Mouse (Mus musculus): ENCODE measurements around the gene Pdzk1.

Gene Pdzk1

DNA sequence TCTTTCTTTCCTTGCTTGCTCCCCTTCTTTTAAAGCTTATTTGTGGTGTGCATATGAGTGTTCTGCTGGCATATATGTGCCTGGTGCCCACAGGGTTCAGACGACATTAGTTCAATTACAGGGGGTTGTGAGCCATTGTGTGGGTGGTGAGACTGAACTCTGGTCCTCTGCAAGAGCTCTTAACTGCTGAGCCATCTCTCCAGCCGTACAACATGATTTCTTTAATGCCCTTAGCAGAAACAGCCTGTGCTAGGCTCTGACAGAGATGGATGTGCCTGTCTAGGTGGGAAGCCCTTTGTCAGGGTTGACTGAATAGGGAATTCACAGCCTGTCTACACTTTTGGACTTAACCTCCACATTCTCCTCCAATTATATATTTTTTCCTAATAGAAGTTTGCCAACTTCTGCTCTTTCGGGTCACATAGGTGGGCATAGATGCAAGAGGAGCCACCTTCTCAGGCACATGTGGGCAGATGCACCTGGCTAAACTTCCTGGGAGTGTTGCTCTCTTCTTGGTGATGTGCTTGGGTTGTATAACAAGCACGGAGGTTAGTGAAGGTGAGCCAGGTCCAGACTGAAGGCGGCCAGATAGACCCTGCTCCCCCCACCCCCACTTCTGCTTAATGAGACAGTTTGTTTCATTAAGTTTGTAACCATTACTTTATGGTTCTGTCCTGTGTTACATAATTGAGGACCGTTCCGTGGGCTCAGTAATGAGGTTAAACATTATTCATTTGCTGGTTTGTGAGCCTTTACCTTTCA lies 5.7 kb downstream of the Pdzk1 start:
- DNase-seq (ENCODE audit: low read depth, low spot score): no peak

GRCm38 (mm10) chr3:96836414-96836813 lies 7.3 kb downstream of the Pdzk1 start:
- no peak for DNase-seq (ENCODE audit: low read depth, low spot score)

DNA sequence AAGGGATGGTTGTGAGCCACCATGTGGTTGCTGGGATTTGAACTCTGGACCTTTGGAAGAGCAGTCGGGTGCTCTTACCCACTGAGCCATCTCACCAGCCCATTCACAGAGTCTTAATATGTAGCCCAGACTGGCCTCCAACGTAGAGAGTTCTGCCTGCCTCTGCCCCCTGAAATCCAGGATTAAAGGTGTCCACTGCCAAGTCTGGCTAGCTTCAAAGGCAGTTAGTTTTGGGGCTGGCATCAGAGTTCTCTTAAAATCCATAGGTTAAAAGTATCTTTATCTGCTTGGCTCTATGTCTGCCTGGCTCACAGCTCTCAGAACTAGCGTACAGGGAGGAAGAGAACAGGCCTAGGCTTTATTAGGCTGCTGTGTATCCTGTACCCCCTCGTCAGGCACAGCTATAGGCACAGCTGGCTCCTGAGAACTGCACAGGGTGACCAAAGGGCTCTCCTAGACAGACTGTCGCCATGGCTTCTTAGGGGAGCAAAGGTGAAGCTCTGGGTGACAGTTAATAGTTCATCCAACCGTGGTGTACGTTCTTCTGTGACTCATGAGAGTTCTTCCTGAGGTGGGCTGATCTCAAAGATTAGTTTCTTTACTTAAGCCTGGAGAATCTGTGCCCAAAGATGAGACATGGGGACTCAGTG lies 10.0 kb downstream of the Pdzk1 start:
- DNase-seq (ENCODE audit: low read depth, low spot score): no peak

DNA sequence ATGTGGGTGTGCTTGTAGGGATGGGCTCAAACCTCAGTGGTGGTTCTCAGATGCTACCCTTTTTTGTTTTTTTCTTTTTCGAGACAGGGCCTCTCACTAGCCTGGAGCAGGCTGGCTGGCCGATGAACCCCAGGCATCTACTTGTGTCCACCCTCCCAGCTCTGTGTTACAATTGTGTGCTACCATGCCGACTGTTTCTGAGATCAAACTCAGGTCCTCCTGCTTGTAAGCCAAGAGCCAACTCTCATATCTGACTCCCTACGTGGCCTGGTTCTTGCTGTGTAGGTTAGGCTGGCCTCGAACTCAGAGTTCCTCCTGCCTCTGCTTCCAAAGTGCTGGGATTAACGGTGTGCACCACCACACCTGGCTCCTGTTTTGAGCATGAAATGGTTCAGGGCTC lies 16.1 kb downstream of the Pdzk1 start:
- no peak for DNase-seq (ENCODE audit: low read depth, low spot score)

GRCm38 (mm10) chr3:96845806-96846205 lies 16.7 kb downstream of the Pdzk1 start:
- DNase-seq (ENCODE audit: low read depth, low spot score): no peak

- no peak for DNase-seq (ENCODE audit: low read depth, low spot score)
These were observed 17.9 kb downstream of the Pdzk1 start for GRCm38 (mm10) chr3:96846985-96847384.

DNA sequence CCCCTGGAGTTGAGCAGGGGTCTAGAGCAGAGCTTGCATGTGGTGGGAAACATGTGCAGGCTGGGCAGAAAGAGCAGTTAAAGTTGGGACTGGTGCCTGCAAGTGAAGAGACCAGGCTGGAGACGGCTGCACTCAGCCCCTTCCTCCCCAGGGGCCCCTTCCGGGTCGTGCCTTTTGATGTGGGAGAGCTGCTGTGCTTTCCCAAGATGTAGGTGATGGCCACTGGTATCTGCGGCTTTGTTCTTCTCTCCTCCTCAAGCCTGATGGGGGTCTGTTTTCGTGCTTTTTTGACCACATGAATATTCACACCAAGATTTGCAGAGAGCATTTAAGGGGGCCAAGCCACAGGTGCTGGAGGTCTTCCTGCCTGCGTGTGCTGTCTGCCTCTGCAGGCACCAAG lies 18.6 kb downstream of the Pdzk1 start:
- no peak for DNase-seq (ENCODE audit: low read depth, low spot score)

- no peak for DNase-seq (ENCODE audit: low read depth, low spot score)
These were observed 19.4 kb downstream of the Pdzk1 start for GRCm38 (mm10) chr3:96848470-96848869.

- no peak for DNase-seq (ENCODE audit: low read depth, low spot score)
These were observed 20.2 kb downstream of the Pdzk1 start for GRCm38 (mm10) chr3:96849168-96849727.

DNA sequence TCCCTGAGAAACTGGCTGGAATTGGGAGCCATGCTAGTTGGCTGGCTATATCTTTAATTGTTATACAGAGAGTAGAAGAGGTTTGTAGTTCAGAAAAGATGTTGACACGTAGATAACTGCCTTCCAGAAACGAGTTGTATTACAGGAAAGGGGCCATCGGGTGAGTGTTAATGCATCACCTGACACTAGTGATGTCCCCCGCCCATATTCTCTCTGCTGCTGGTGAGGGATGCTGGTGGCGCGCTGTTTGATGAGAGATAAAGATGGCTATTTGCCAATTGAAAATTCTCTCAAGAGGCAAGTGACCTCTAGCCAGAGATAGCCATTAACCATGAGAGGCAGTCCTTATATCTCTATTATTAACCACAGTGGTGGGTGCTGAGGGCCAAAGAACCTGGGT lies 23.5 kb downstream of the Pdzk1 start:
- no peak for DNase-seq (ENCODE audit: low read depth, low spot score)

- DNase-seq (ENCODE audit: low read depth, low spot score): no peak
These were observed 25.3 kb downstream of the Pdzk1 start for GRCm38 (mm10) chr3:96854376-96854775.

DNA sequence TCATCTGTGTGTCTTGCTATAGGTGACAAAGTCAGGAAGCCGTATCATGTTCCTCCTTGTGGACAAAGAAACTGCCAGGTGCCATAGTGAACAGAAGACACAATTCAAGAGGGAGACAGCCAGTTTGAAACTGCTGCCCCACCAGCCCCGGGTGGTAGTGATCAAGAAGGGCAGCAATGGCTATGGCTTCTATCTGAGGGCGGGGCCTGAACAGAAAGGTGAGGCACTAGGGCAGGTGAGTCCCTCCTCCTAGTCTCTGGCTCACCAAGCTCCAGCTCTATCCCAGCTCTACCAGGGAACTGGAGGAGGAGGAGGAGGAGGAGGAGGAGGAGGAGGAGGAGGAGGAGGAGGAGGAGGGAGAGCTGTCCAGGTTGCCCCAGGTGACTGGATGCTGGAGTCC lies 26.7 kb downstream of the Pdzk1 start:
- DNase-seq (ENCODE audit: low read depth, low spot score): no peak

DNA sequence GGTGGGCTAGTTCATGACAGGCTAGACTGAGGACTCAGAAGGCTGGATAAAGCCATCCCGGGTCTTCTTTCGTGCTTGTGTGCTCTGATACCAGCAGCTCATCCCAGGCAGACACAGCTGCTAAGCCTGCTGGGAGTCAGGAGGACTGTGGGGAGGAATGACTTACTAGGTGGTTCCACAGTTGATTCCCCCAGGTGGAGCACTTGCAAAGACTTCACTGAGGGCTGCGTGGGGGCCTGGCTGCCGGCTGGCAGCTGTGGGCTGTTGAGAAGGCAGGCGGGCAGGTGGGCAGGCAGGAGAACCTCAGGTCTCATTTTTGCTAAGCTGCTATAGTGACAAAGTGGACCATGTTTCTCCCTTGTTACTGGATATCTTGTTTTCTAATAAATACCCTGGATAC lies 31.4 kb downstream of the Pdzk1 start:
- DNase-seq (ENCODE audit: low read depth, low spot score): no peak

- DNase-seq (ENCODE audit: low read depth, low spot score): no peak
These were observed 38.8 kb downstream of the Pdzk1 start for GRCm38 (mm10) chr3:96867863-96868262.

DNA sequence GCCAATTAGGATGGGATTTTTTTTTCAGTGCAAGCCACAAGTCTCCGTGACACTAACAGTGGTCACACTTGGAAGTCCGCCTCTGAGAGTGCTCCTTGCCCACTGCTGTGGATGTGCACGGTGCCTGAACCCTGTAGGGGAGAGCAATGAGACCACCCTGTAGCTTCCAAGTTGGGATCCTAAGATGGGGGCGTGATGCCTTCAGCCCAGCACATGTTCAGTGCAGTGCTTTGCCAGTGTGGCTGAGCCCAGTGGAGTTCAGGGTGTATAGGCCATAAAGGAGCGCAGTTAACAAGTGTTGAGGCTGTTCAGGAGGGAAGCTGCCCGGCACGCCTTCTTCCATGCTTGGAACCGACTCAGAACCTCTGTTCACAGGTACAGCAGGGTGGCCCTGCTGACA lies 39.5 kb downstream of the Pdzk1 start:
- no peak for DNase-seq (ENCODE audit: low read depth, low spot score)

GRCm38 (mm10) chr3:96869091-96869490 lies 40.0 kb downstream of the Pdzk1 start:
- DNase-seq (ENCODE audit: low read depth, low spot score): no peak

DNA sequence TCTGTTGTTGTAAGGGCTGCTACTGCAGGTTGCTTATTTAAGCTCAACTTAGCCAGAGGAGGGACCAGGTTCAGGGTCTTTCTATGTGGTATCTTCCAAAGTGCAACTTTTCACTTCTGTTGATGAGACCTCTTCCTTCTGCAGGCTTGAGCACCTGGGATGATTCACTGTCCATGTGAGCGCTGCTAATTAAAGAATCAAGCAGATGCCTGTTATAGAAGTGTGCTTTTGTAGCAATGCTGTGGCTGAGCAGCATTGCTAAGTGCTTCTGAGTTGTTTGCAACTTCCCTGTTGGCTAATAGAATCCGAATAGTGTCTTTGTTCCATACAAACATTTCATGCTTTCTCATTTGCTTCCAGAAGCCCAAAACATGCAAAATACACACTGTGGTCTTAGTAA lies 41.2 kb downstream of the Pdzk1 start:
- no peak for DNase-seq (ENCODE audit: low read depth, low spot score)

DNA sequence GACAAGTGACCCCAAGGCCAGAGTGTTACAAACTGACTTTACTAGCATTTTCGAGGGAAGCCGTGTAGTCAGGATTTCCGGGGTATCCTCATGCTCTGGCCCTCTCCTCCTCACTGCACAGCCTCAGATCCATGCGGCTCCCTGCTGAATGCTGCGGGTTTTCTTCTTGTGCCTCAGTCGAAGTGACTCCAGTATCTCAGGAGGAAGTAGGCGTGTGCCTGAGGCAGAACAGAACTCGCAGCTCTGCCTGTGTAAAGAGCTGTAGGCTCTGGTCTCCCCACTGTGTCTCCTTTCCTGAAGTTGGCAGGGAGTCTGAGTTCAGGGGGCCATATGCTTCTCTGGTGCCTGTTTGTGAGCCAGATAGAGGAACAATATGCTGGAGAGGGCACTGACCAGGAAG lies 42.0 kb downstream of the Pdzk1 start:
- DNase-seq (ENCODE audit: low read depth, low spot score): no peak

DNA sequence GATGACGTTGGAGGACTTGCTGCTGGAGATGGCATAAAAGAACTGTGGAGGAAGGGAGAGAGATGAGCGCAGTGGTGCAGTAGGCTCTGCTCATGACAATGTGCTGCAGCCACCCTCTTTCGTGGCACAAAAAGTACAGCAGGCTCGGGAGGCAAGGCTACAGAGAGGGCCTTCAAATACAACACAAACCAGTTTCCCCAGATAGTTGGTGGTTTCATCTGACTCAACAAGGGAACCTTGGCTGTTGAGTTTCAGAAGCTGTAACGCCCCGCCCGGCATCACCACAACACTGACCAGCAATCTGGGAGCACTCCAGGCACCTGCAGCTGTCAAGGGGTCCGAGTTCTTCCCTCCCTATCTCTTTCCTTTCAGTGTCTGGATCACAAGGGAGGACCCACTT lies 43.4 kb downstream of the Pdzk1 start:
- DNase-seq (ENCODE audit: low read depth, low spot score): no peak

GRCm38 (mm10) chr3:96874808-96875571 lies 45.9 kb downstream of the Pdzk1 start:
- DNase-seq (ENCODE audit: low read depth, low spot score): no peak

DNA sequence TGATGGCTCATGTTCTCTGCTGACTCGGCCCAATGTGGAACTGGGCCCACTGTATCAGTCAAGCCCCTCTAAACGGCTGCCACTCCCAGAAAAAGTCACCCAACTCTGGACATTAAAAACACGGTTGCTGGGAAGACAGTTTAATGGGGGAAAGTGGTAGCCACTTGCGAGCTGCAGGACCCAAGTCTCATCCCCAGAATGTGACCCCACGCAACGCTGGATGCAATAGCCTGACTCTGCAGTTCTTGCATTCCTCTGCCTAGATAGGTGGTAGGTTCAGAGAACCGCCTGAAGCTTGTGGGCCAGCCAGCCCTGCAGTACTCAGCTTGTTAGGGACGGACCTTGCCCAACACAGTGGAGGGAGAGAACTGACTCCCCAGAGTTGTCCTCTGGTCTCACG lies 50.5 kb downstream of the Pdzk1 start:
- no peak for DNase-seq (ENCODE audit: low read depth, low spot score)

- no peak for DNase-seq (ENCODE audit: low read depth, low spot score)
These were observed 51.3 kb downstream of the Pdzk1 start for GRCm38 (mm10) chr3:96880385-96880784.
